Mouse (Mus musculus) erythroblast, embryonic 14.5 days (primary cell): Measurements from ENCODE around the gene Sorcs2. TPM values are rescaled to one million over a fixed set of nuclear protein-coding genes. Genes with fewer than 3 reads are reported as not detected.
A peak's percentile ranks its signal among the peaks of the same experiment; 100 is the strongest.

Experiments
- H3K27me3 ChIP-seq: 2 replicates; pipeline ENCODE4 v1.6.1; 2012; ENCODE audit warnings: inconsistent platforms; ENCODE audit not compliant: control insufficient read depth
- H3K36me3 ChIP-seq: 2 replicates; pipeline ENCODE4 v1.6.1; 2012; ENCODE audit warnings: mild to moderate bottlenecking, inconsistent platforms; ENCODE audit not compliant: control insufficient read depth
- H3K4me1 ChIP-seq: 2 replicates; pipeline ENCODE4 v1.6.1; 2012; ENCODE audit warnings: inconsistent platforms; ENCODE audit not compliant: control insufficient read depth
- H3K4me3 ChIP-seq: replicated peaks from 2 replicates; pipeline ENCODE3; 2012; ENCODE audit warnings: moderate library complexity, mild to moderate bottlenecking, inconsistent platforms
- H3K9me3 ChIP-seq: 2 replicates; pipeline ENCODE4 v1.6.1; 2012; ENCODE audit warnings: low read length, inconsistent platforms, mixed read lengths; ENCODE audit not compliant: control insufficient read depth
- GATA1 ChIP-seq: IDR thresholded peaks from 2 replicates; pipeline ENCODE4 v1.6.1; 2012; ENCODE audit warnings: low read length, inconsistent platforms, mixed read lengths
- TAL1 ChIP-seq: IDR thresholded peaks from 3 replicates; pipeline ENCODE4 v1.6.1; 2012; ENCODE audit warnings: low read length, inconsistent platforms, mixed read lengths
- polyA plus RNA-seq: library from polyadenylated mRNA; stranded (reverse); fragments of >175 nt; gene quantifications from 2 replicates; pipeline ENCODE4 v1.2.3, GENCODE M21; 2012

Gene Sorcs2
- polyA plus RNA-seq, 1 experiment, result not detected

GRCm38 (mm10) chr5:36427831-36428230 is 29.9 kb upstream of the Sorcs2 start:
- H3K4me3 ChIP-seq, result no peak overlapping the region
- TF ChIP-seq TAL1, result no peak
- no peak for TF ChIP-seq GATA1
- no peaks in the 10 kb centered on the region for H3K9me3 ChIP-seq
- no peaks in the 10 kb centered on the region for H3K4me1 ChIP-seq
- H3K27me3 ChIP-seq, result no peaks in the 10 kb centered on the region
- no peaks in the 10 kb centered on the region for H3K36me3 ChIP-seq

- no peaks in the 10 kb centered on the region for H3K4me1 ChIP-seq
- H3K9me3 ChIP-seq, result no peaks in the 10 kb centered on the region
- TF ChIP-seq TAL1, result no peak
- TF ChIP-seq GATA1, result no peak
- no peaks in the 10 kb centered on the region for H3K27me3 ChIP-seq
- H3K36me3 ChIP-seq, result no peaks in the 10 kb centered on the region
- H3K4me3 ChIP-seq, result no peak overlapping the region
These were observed 28.5 kb upstream of the Sorcs2 start for GRCm38 (mm10) chr5:36426404-36426803.

- no peaks in the 10 kb centered on the region for H3K4me1 ChIP-seq
- H3K36me3 ChIP-seq, result no peaks in the 10 kb centered on the region
- no peaks in the 10 kb centered on the region for H3K9me3 ChIP-seq
- H3K4me3 ChIP-seq, result no peak overlapping the region
- no peak for TF ChIP-seq GATA1
- no peak for TF ChIP-seq TAL1
- H3K27me3 ChIP-seq, result no peaks in the 10 kb centered on the region
These were observed 26.7 kb upstream of the Sorcs2 start for GRCm38 (mm10) chr5:36424676-36425075.

GRCm38 (mm10) chr5:36422689-36423088 is 24.8 kb upstream of the Sorcs2 start:
- TF ChIP-seq TAL1 (no peak), GATA1 (no peak)
- Histone ChIP-seq H3K27me3 (no peaks in the 10 kb centered on the region), H3K9me3 (no peaks in the 10 kb centered on the region), H3K4me1 (no peaks in the 10 kb centered on the region), H3K36me3 (no peaks in the 10 kb centered on the region), H3K4me3 (no peak overlapping the region)

- H3K27me3 ChIP-seq, result no peaks in the 10 kb centered on the region
These were observed 21.9 kb upstream of the Sorcs2 start for GRCm38 (mm10) chr5:36419861-36420260.

GRCm38 (mm10) chr5:36414712-36415331 is 16.9 kb upstream of the Sorcs2 start:
- TF ChIP-seq TAL1 (no peak), GATA1 (no peak)
- no peaks in the 10 kb centered on the region for H3K27me3 ChIP-seq

More at GRCm38 (mm10) chr5:36419861-36420260, 21.9 kb upstream of the Sorcs2 start:
- Histone ChIP-seq H3K4me1 (no peaks in the 10 kb centered on the region), H3K9me3 (no peaks in the 10 kb centered on the region), H3K4me3 (no peak overlapping the region), H3K36me3 (no peaks in the 10 kb centered on the region)
- TF ChIP-seq TAL1 (no peak), GATA1 (no peak)

GRCm38 (mm10) chr5:36398463-36399364 is 775 bp upstream of the Sorcs2 start:
- TF ChIP-seq TAL1 (no peak), GATA1 (no peak)
- H3K27me3 ChIP-seq, result peaks cover 31% of the 10 kb centered on the region
- H3K4me3 ChIP-seq, result no peak overlapping the region

More at GRCm38 (mm10) chr5:36414712-36415331, 16.9 kb upstream of the Sorcs2 start:
- no peaks in the 10 kb centered on the region for H3K4me1 ChIP-seq
- H3K36me3 ChIP-seq, result no peaks in the 10 kb centered on the region
- no peaks in the 10 kb centered on the region for H3K9me3 ChIP-seq
- no peak overlapping the region for H3K4me3 ChIP-seq

GRCm38 (mm10) chr5:36397384-36397759 is 567 bp downstream of the Sorcs2 start:
- Histone ChIP-seq H3K36me3 (no peaks in the 10 kb centered on the region), H3K4me3 (peak overlapping the region; percentile 13), H3K9me3 (no peaks in the 10 kb centered on the region), H3K27me3 (peaks cover 31% of the 10 kb centered on the region), H3K4me1 (no peaks in the 10 kb centered on the region)
- no peak for TF ChIP-seq TAL1
- no peak for TF ChIP-seq GATA1

More at GRCm38 (mm10) chr5:36398463-36399364, 775 bp upstream of the Sorcs2 start:
- H3K36me3 ChIP-seq, result no peaks in the 10 kb centered on the region
- no peaks in the 10 kb centered on the region for H3K9me3 ChIP-seq
- no peaks in the 10 kb centered on the region for H3K4me1 ChIP-seq
